Mouse (Mus musculus) T-cell, adult 66 days (primary cell): Measurements from ENCODE around the gene Npas1. TPM values are rescaled to one million over a fixed set of nuclear protein-coding genes. Genes with fewer than 3 reads are reported as not detected.

Source experiments
- total RNA-seq, 2 experiments: library from RNA; stranded (reverse); gene quantifications; 3 replicates in 1 of 2; 4 replicates in 1 of 2; pipeline ENCODE4 v1.2.4; 2023

Gene Npas1
- total RNA-seq, result not detected

DNA sequence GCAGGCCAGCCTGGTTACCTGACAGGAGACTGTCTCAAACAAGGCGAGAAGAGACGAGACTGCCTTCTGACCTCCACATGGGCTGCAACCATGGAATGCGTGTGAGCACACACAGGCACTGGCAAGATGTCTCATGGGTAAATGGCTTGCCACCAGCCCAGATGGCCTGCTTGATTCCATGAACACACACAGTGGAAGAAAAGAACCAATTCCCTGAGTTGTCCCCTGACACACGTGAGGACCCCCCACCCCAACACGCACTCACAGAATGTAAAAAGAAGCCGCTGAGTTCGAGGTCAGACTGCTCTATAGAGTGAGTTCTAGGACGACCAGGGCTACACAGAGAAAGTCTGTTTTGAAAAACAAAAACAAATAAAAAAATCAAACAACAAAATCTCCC lies at the start of gene Npas1:
TSS of gene Npas1 (minus strand) at position 101 of the 400 bp plus-strand sequence.

GRCm38 (mm10) chr7:16452587-16453073 lies 24.9 kb downstream of the Npas1 start, which contains the start of gene Tmem160:
TSS of gene Tmem160 (plus strand) at chr7:16452779.

Other genes starting within 250 kb of the Npas1 start
- gene C5ar2, start 233.6 kb downstream of the Npas1 start, total RNA-seq, result under 1 TPM; 0.26 to 0.47 TPM
- under 1 TPM in 1 of 2 experiments, not detected in 1; 0.30 TPM for gene C5ar1, start 218.2 kb downstream of the Npas1 start, total RNA-seq
- gene Inafm1, start 204.1 kb downstream of the Npas1 start, total RNA-seq, result 10 to 100 TPM; 23.9 to 31.5 TPM
- gene Ccdc9, start 190.9 kb downstream of the Npas1 start, total RNA-seq, result 100 to 1,000 TPM; 233 to 246 TPM
- gene Bbc3, start 169.3 kb downstream of the Npas1 start, total RNA-seq, result 10 to 100 TPM; 29.4 to 34.5 TPM
- 10 to 100 TPM; 58.6 to 76.2 TPM for gene Sae1, start 89.9 kb downstream of the Npas1 start, total RNA-seq
- 10 to 100 TPM; 80.5 to 80.9 TPM for gene Zc3h4, start 76.8 kb downstream of the Npas1 start, total RNA-seq
- 10 to 100 TPM; 38.7 to 39.4 TPM for gene Tmem160, start 24.9 kb downstream of the Npas1 start, total RNA-seq
- 10 to 100 TPM; 20.5 to 22.0 TPM for gene Arhgap35, start 137.3 kb upstream of the Npas1 start, total RNA-seq
- not detected for gene Ceacam15, start 198.0 kb upstream of the Npas1 start, total RNA-seq
- gene Ceacam9, start 244.2 kb upstream of the Npas1 start, total RNA-seq, result not detected